Mouse (Mus musculus) left cerebral cortex, postnatal 14 days (tissue): ENCODE data around the gene Huwe1. TPM values are rescaled to one million over a fixed set of nuclear protein-coding genes. Genes with fewer than 3 reads are reported as not detected.

Experiments used
- DNase-seq, 2 experiments: peaks; one replicate each; pipeline ENCODE4 v3.0.0; 2021 to 2022; ENCODE audit warnings: low spot score in 2 of 2, mixed read lengths in 1 of 2
- intact Hi-C: fragments of 180-260 bp; cut with DNase I; formaldehyde crosslinking; loops from one replicate; pipeline ENCODE4 v1.15.1; 2025
- microRNA-seq, 2 experiments: library from miRNA; unstranded; fragments of <30 nt; microRNA quantifications; one replicate each; pipeline ENCODE4 v1.2.0; 2022
- total RNA-seq, 2 experiments: library from RNA; stranded (reverse); gene quantifications; 2 replicates each; pipeline ENCODE4 v1.2.3; 2021

The Huwe1 gene
- total RNA-seq, 2 experiments from 2014 or later: 267 to 285 TPM

- no peak for DNase-seq
- intact Hi-C loops: no loop called here
Observed at GRCm38 (mm10) chrX:151946986-151947385, 146.4 kb downstream of the Huwe1 start.

- intact Hi-C loops: no loop called here
- DNase-seq: no peak
Observed at GRCm38 (mm10) chrX:151947781-151948180, 147.2 kb downstream of the Huwe1 start.

GRCm38 (mm10) chrX:151950231-151950630, 149.6 kb downstream of the Huwe1 start:
- no peak for DNase-seq
- intact Hi-C loops: no loop called here

GRCm38 (mm10) chrX:151951181-151951580, 150.6 kb downstream of the Huwe1 start:
- no peak for DNase-seq
- intact Hi-C loops: no loop called here

Small RNA genes within 50 kb of the gene (microRNA-seq; reads per million reads assigned to microRNA genes)
- gene Mir3113 (0 reads per million in 2 experiments), gene Mir98 (2,574 to 4,868 reads per million in 2 experiments), gene Mirlet7f-2 (1,951 to 2,384 reads per million in 2 experiments)

Other genes with a start within 250 kb of the Huwe1 start
- 10 to 100 TPM; 41.4 to 45.4 TPM for gene Hsd17b10, start 201.0 kb downstream of the Huwe1 start, total RNA-seq
- gene Ribc1, start 215.5 kb downstream of the Huwe1 start, total RNA-seq: 1 to 10 TPM in 1 of 2 experiments, not detected in 1; 2.2 TPM
- gene Smc1a, start 215.6 kb downstream of the Huwe1 start, total RNA-seq: 10 to 100 TPM; 46.6 to 49.5 TPM